Mouse (Mus musculus) thymus, adult 2 months (tissue): Measurements from ENCODE around the gene Mrpl39.

Experiments
- CTCF ChIP-seq: fragments of 200-500 bp; IDR thresholded peaks from 2 replicates; pipeline ENCODE4 v1.5.1; 2012; ENCODE audit warnings: mild to moderate bottlenecking, control low read depth, low read length, moderate library complexity, borderline replicate concordance; ENCODE audit not compliant: control insufficient read depth, poor library complexity, insufficient read depth; ENCODE audit errors: extremely low read depth
- POLR2A ChIP-seq: fragments of 200-500 bp; IDR thresholded peaks from 2 replicates; pipeline ENCODE4 v1.6.1; 2012; ENCODE audit warnings: mild to moderate bottlenecking, low read length, control low read depth, moderate library complexity; ENCODE audit not compliant: control insufficient read depth, poor library complexity, insufficient read depth; ENCODE audit errors: extremely low read depth

DNA sequence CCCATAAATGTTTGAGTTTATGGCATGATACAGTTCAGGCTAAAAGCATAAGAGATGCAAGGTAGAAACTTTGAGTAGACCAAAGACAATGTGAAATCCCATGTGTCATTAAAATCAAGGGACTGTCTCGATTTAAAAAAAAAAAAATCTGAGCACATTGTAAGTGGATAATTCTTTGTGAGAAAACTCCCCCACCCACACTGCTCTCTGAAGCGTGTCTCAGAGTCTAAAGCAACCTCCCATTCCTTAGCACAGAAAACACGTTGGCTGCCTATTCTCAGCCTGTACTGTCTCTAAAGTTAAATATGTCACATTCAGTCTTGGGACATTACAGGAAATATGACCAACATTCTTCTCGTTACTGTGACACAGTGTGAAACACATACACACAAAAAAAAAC is 53.6 kb downstream of the Mrpl39 start:
- TF ChIP-seq CTCF (no peak), POLR2A (no peak)
